Mouse (Mus musculus): ENCODE results near the gene Lax1.

- TF ChIP-seq POLR2A (IDR thresholded peaks at IDR 0.05; ENCODE audit: low read depth, low read length) (no peak), CTCF (IDR thresholded peaks at IDR 0.05; ENCODE audit: borderline replicate concordance, insufficient read depth, low read length) (no peak)
Measured at GRCm38 (mm10) chr1:133688301-133688700, 1.6 kb downstream of the Lax1 start.

All from embryonic fibroblast, embryonic 13.5 days (primary cell).